Mouse (Mus musculus) forebrain, embryonic 11.5 days (tissue): ENCODE data around the gene D6Wsu163e. TPM values are rescaled to one million over a fixed set of nuclear protein-coding genes. Genes with fewer than 3 reads are reported as not detected.
A peak's percentile ranks its signal among the peaks of the same experiment; 100 is the strongest.

ENCODE experiments used
- ATAC-seq: fragments of 200-750 bp; cut with Nextera tagmentation; replicated peaks from 2 replicates; pipeline ENCODE4 v1.8.0; 2017; ENCODE audit warnings: moderate TSS enrichment; ENCODE audit not compliant: low FRiP score
- DNase-seq: peaks from one replicate; pipeline ENCODE4 v3.0.0-alpha.2; 2017; ENCODE audit warnings: low spot score
- H3K27ac ChIP-seq: fragments of 300-500 bp; sonication (generic); 2 replicates; pipeline ENCODE4 v1.5.1; 2014; ENCODE audit warnings: low read depth, low read length
- H3K27me3 ChIP-seq: fragments of 300-500 bp; sonication (generic); 2 replicates; pipeline ENCODE4 v1.6.1; 2014; ENCODE audit warnings: mild to moderate bottlenecking, low read length, mixed read lengths; ENCODE audit not compliant: control insufficient read depth, insufficient read depth
- H3K36me3 ChIP-seq: fragments of 300-500 bp; sonication (generic); 2 replicates; pipeline ENCODE4 v1.6.1; 2014; ENCODE audit warnings: mild to moderate bottlenecking, low read length, moderate library complexity, mixed read lengths; ENCODE audit not compliant: control insufficient read depth, insufficient read depth
- H3K4me1 ChIP-seq: fragments of 300-500 bp; sonication (generic); replicated peaks from 2 replicates; pipeline ENCODE4 v1.6.1; 2014; ENCODE audit warnings: low read length, mixed read lengths; ENCODE audit not compliant: control insufficient read depth, insufficient read depth
- H3K4me2 ChIP-seq: fragments of 300-500 bp; sonication (generic); 2 replicates; pipeline ENCODE4 v1.6.1; 2014; ENCODE audit warnings: low read depth, mild to moderate bottlenecking, low read length, moderate library complexity, mixed read lengths; ENCODE audit not compliant: severe bottlenecking
- H3K4me3 ChIP-seq: fragments of 300-500 bp; sonication (generic); 2 replicates; pipeline ENCODE4 v1.5.1; 2014; ENCODE audit warnings: low read depth, low read length
- H3K9ac ChIP-seq: fragments of 300-500 bp; sonication (generic); 2 replicates; pipeline ENCODE4 v1.6.1; 2014; ENCODE audit warnings: low read length
- H3K9me3 ChIP-seq: fragments of 300-500 bp; sonication (generic); 2 replicates; pipeline ENCODE4 v1.6.1; 2016; ENCODE audit warnings: low read length, mixed read lengths; ENCODE audit not compliant: control insufficient read depth
- WGBS: fragments of 180-500 bp; shearing (Covaris S2); extraction: QIAGEN DNeasy Blood & Tissue Kit; methylation state at CpG from one replicate; pipeline ENCODE4 v1.1.7; 2014; 5-methylcytosine and 5-hydroxymethylcytosine counted together
- polyA plus RNA-seq: library from polyadenylated mRNA; unstranded; fragments of >200 nt; fragmentation: Nextera tagmentation; extraction: Ambion mirVana; gene quantifications from 2 replicates; pipeline ENCODE4 v1.2.1, GENCODE M21; 2014

D6Wsu163e gene
- polyA plus RNA-seq, 1 experiment from 2014 or later: 19.7 TPM

GRCm38 (mm10) chr6:126938853-126939486 lies 792 bp upstream of the D6Wsu163e start:
- peak overlapping the region; percentile 70 for H3K4me3 ChIP-seq
- DNase-seq (no peak), ATAC-seq (no peak)
- WGBS: under 1% methylated on average over 31 of the region's 31 CpGs
- H3K4me2 ChIP-seq: peak overlapping the region; percentile 82
- H3K4me1 ChIP-seq: peaks cover 6% of the 10 kb centered on the region; the same call in 1 of the 2 replicates
- peak overlapping the region; percentile 41; the same call in 1 of the 2 replicates for H3K27ac ChIP-seq
- peak overlapping the region; percentile 80 for H3K9ac ChIP-seq
- H3K36me3 ChIP-seq: no peaks in the 10 kb centered on the region
- H3K9me3 ChIP-seq: no peaks in the 10 kb centered on the region
- no peaks in the 10 kb centered on the region for H3K27me3 ChIP-seq

GRCm38 (mm10) chr6:126940451-126940850 lies 689 bp downstream of the D6Wsu163e start:
- Histone ChIP-seq H3K36me3 (no peaks in the 10 kb centered on the region), H3K4me1 (peaks cover 6% of the 10 kb centered on the region; the same call in 1 of the 2 replicates), H3K4me3 (peak overlapping the region; percentile 70), H3K9me3 (no peaks in the 10 kb centered on the region), H3K4me2 (peak overlapping the region; percentile 82), H3K9ac (peak overlapping the region; percentile 47), H3K27me3 (no peaks in the 10 kb centered on the region), H3K27ac (no peak overlapping the region)
- WGBS: 5% methylated on average over 5 of the region's 5 CpGs
- no peak for DNase-seq
- ATAC-seq: no peak

GRCm38 (mm10) chr6:126948336-126948735 lies 8.6 kb downstream of the D6Wsu163e start:
- H3K36me3 ChIP-seq: no peaks in the 10 kb centered on the region
- H3K4me1 ChIP-seq: no peaks in the 10 kb centered on the region
- no peak for DNase-seq
- no peak overlapping the region for H3K4me2 ChIP-seq
- no peaks in the 10 kb centered on the region for H3K9me3 ChIP-seq
- no peaks in the 10 kb centered on the region for H3K27me3 ChIP-seq
- no peak overlapping the region for H3K4me3 ChIP-seq
- ATAC-seq: no peak
- 92% methylated on average over 4 of the region's 4 CpGs for WGBS
- no peak overlapping the region for H3K9ac ChIP-seq
- no peak overlapping the region for H3K27ac ChIP-seq

- Histone ChIP-seq H3K9ac (no peak overlapping the region), H3K27me3 (no peaks in the 10 kb centered on the region), H3K4me3 (no peak overlapping the region), H3K4me1 (no peaks in the 10 kb centered on the region), H3K27ac (no peak overlapping the region), H3K36me3 (no peaks in the 10 kb centered on the region; the same call in 1 of the 2 replicates), H3K9me3 (no peaks in the 10 kb centered on the region), H3K4me2 (no peak overlapping the region)
- ATAC-seq: no peak
- 14% methylated on average over 10 of the region's 10 CpGs for WGBS
- DNase-seq: peak; percentile 92
These were observed 16.0 kb downstream of the D6Wsu163e start for GRCm38 (mm10) chr6:126955734-126956133.

GRCm38 (mm10) chr6:126961371-126962018 lies 21.7 kb downstream of the D6Wsu163e start:
- no peak for DNase-seq
- WGBS: 91% methylated on average over 8 of the region's 8 CpGs
- Histone ChIP-seq H3K9ac (no peak overlapping the region), H3K27ac (no peak overlapping the region), H3K4me2 (no peak overlapping the region), H3K9me3 (no peaks in the 10 kb centered on the region), H3K27me3 (no peaks in the 10 kb centered on the region), H3K4me1 (no peaks in the 10 kb centered on the region), H3K4me3 (no peak overlapping the region), H3K36me3 (no peaks in the 10 kb centered on the region; the same call in 1 of the 2 replicates)
- no peak for ATAC-seq

- no peak for DNase-seq
- Histone ChIP-seq H3K27ac (no peak overlapping the region), H3K4me2 (no peak overlapping the region), H3K9ac (no peak overlapping the region), H3K9me3 (no peaks in the 10 kb centered on the region), H3K4me1 (no peaks in the 10 kb centered on the region), H3K27me3 (no peaks in the 10 kb centered on the region), H3K4me3 (no peak overlapping the region), H3K36me3 (no peaks in the 10 kb centered on the region; the same call in 1 of the 2 replicates)
- no peak for ATAC-seq
- WGBS: 91% methylated on average over 5 of the region's 5 CpGs
These were observed 22.9 kb downstream of the D6Wsu163e start for GRCm38 (mm10) chr6:126962709-126963108.

- H3K4me1 ChIP-seq: no peaks in the 10 kb centered on the region
- H3K36me3 ChIP-seq: no peaks in the 10 kb centered on the region; the same call in 1 of the 2 replicates
- ATAC-seq (no peak), DNase-seq (no peak)
- H3K9me3 ChIP-seq: no peaks in the 10 kb centered on the region
- H3K27me3 ChIP-seq: no peaks in the 10 kb centered on the region
- no peak overlapping the region for H3K9ac ChIP-seq
- 88% methylated on average over 9 of the region's 9 CpGs for WGBS
- H3K27ac ChIP-seq: no peak overlapping the region
- H3K4me3 ChIP-seq: no peak overlapping the region
- no peak overlapping the region for H3K4me2 ChIP-seq
These were observed 23.7 kb downstream of the D6Wsu163e start for GRCm38 (mm10) chr6:126963426-126963825.

GRCm38 (mm10) chr6:126966241-126967026 lies 26.7 kb downstream of the D6Wsu163e start:
- Histone ChIP-seq H3K9me3 (no peaks in the 10 kb centered on the region), H3K4me3 (no peak overlapping the region), H3K9ac (no peak overlapping the region), H3K27ac (no peak overlapping the region), H3K4me1 (no peaks in the 10 kb centered on the region), H3K4me2 (no peak overlapping the region), H3K27me3 (no peaks in the 10 kb centered on the region), H3K36me3 (no peaks in the 10 kb centered on the region; the same call in 1 of the 2 replicates)
- DNase-seq (no peak), ATAC-seq (no peak)
- WGBS: 92% methylated on average over 14 of the region's 14 CpGs
